Mouse (Mus musculus): ENCODE results near the gene Necab3. TPM values are rescaled to one million over a fixed set of nuclear protein-coding genes. Genes with fewer than 3 reads are reported as not detected.

Gene Necab3
- total RNA-seq, 2 experiments from 2014 or later, result 26.8 to 28.6 TPM

- no peak for DNase-seq
Measured at GRCm38 (mm10) chr2:154571976-154572375, 13.3 kb upstream of the Necab3 start.

GRCm38 (mm10) chr2:154571266-154571665, 12.6 kb upstream of the Necab3 start:
- no peak for DNase-seq

DNA sequence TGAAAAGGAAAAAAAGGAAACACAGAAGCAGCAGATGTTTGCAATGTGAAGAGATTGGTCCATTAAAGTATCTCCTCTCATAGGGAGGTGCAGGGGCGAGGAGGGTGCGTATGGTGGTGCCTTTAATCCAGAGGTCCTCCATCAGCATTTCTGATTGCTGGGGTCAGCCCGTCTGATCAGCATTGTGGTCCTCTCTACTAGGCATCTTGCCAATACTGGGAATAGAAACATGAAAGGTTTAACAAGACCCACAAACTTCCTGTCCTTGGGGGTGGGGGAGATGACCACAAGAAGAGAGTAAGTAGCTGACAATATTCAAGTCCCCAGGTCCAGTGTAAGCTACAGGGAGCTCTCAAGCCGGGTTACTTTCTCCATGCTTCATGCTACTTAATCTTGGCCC, 12.0 kb upstream of the Necab3 start:
- no peak for DNase-seq

- peak; percentile 89 to 91 for DNase-seq
Measured at GRCm38 (mm10) chr2:154569836-154570286, 11.2 kb upstream of the Necab3 start, which contains the start of gene E2f1. TSS of gene E2f1 (minus strand) at chr2:154569892.

GRCm38 (mm10) chr2:154569071-154569748, 10.5 kb upstream of the Necab3 start:
- DNase-seq, result peak in 1 of 2 experiments; percentile 38

DNA sequence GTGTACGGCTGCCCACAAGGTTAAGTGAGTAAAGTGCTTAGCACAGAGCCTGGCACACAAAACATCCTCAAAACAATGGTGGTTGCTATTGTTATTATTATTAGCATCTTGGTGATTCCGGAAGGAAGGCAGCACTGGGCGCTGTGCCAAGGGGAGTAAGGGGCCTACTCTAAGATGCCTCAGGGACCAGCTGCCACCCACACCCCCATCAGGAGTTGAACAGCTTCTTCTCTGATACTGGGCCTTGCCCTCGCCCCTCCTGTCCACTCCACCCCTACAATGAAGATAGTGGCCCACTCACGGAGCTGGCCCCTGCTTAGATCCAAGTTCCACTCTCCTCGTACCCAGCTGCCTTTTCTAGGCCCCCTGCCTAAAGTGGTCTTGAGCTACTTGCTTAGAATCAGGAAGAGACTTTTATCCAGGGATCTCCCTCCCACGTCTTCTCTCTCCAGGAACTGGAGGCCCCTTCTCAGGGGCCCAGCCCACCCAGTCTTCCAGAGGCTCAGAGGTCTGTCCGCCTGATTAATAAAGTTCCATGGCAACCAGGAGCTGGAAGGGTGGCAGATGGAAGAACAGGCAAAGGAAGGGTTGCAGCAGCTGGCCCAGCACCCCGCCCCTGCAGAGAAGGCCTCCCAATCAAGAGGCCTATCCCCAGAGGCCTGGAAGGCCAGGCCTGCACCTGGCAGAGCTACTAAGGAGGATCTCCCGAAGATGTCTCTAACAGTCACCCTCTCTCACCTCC, 9.8 kb upstream of the Necab3 start:
- no peak for DNase-seq

GRCm38 (mm10) chr2:154567766-154568165, 9.1 kb upstream of the Necab3 start:
- DNase-seq, result no peak

GRCm38 (mm10) chr2:154566641-154567040, 8.0 kb upstream of the Necab3 start:
- no peak for DNase-seq

GRCm38 (mm10) chr2:154565562-154565961, 6.9 kb upstream of the Necab3 start:
- no peak for DNase-seq

- DNase-seq, result no peak
Measured at GRCm38 (mm10) chr2:154563612-154564170, 5.0 kb upstream of the Necab3 start.

GRCm38 (mm10) chr2:154557184-154557832, 1.4 kb downstream of the Necab3 start:
- DNase-seq, result no peak

DNA sequence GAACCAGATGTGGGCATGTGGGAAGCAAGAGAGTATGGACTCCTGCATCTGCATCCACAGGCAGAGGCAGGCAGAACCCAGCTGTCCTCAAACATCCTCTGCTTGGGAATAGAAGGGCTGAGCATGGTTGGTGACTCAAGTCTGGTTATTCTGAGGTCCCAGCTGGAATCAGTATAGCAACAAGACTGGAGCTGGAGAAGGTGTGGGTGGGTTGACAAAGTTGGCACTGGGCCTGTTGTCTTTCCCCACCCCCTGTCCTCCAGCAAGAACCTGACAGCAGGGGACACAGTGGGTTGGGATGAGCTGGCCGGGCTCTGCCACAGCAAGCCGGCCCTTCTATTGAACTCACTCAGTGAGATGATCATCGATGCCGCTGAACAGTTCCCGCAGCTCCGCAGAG, 3.5 kb downstream of the Necab3 start:
- no peak for DNase-seq

GRCm38 (mm10) chr2:154552424-154552907, 6.2 kb downstream of the Necab3 start:
- DNase-seq, result peak; percentile 59 to 68

GRCm38 (mm10) chr2:154551927-154552326, 6.8 kb downstream of the Necab3 start:
- no peak for DNase-seq

GRCm38 (mm10) chr2:154551476-154551875, 7.2 kb downstream of the Necab3 start, which contains the start of gene Actl10:
TSS of gene Actl10 (plus strand) at chr2:154551776.
- DNase-seq, result no peak

DNA sequence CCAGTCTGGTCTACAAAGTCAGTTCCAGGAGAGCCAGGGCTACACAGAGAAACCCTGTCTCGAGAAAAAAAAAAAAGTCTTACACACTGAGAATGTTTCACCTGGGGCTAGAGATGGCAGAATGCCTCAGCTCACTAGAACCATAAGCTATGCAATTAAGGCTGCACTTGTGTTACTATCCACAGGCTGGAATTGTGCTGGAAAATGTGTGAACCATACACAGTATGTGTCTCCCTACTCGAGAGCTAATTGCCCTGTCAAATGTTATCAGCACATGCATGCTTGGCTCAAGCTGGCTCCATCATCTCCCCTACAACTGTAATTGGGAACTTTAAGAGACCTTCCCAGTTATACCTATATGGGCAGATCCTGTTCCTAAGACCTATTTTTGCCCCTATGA, 7.8 kb downstream of the Necab3 start:
- DNase-seq, result no peak

GRCm38 (mm10) chr2:154549886-154550189, 8.9 kb downstream of the Necab3 start:
- DNase-seq, result no peak

- peak; percentile 50 to 61 for DNase-seq
Measured at GRCm38 (mm10) chr2:154549127-154549885, 9.4 kb downstream of the Necab3 start.

GRCm38 (mm10) chr2:154548688-154549087, 10.0 kb downstream of the Necab3 start:
- no peak for DNase-seq

GRCm38 (mm10) chr2:154546711-154547110, 12.0 kb downstream of the Necab3 start, which contains the start of gene 1700003F12Rik:
TSS of gene 1700003F12Rik (plus strand) at chr2:154547085.
- DNase-seq, result no peak

GRCm38 (mm10) chr2:154543567-154544347, 14.9 kb downstream of the Necab3 start:
- DNase-seq, result peak; percentile 70 to 80

Measured in layer of hippocampus, postnatal 36 days (tissue).